Mouse (Mus musculus): ENCODE measurements around the gene Gm17428.

- no peak for TF ChIP-seq POLR2A (IDR thresholded peaks at IDR 0.05; ENCODE audit: extremely low read depth, insufficient read depth, low read length)
- TF ChIP-seq CTCF (IDR thresholded peaks at IDR 0.05; ENCODE audit: extremely low read depth, insufficient read depth, low read length): no peak
Measured at GRCm38 (mm10) chr14:54941024-54941978, 35.4 kb upstream of the Gm17428 start.

All from cortical plate, adult 2 months (tissue).